Mouse (Mus musculus) urinary bladder, adult 2 months (tissue): ENCODE measurements at regions not wholly inside any gene's neighbourhood (a gene's known extent, or its start where the extent isn't known, plus 50 kb on each side); places are given as distances from the start of the nearest gene placed in this dataset.

Source experiments
- DNase-seq: peaks from one replicate; pipeline ENCODE4 v3.0.0; 2022; ENCODE audit warnings: low spot score

- DNase-seq = no peak
These were observed 183.4 kb downstream of the Ly86 start for GRCm38 (mm10) chr13:37528380-37528779.

GRCm38 (mm10) chr13:37528876-37529275 lies 183.9 kb downstream of the Ly86 start:
- no peak for DNase-seq

GRCm38 (mm10) chr13:37531512-37532183 lies 186.6 kb downstream of the Ly86 start:
- DNase-seq = no peak

- DNase-seq = no peak
These were observed 187.7 kb downstream of the Ly86 start for GRCm38 (mm10) chr13:37532596-37533170.

GRCm38 (mm10) chr13:37533851-37534250 lies 188.8 kb downstream of the Ly86 start:
- DNase-seq = no peak

DNA sequence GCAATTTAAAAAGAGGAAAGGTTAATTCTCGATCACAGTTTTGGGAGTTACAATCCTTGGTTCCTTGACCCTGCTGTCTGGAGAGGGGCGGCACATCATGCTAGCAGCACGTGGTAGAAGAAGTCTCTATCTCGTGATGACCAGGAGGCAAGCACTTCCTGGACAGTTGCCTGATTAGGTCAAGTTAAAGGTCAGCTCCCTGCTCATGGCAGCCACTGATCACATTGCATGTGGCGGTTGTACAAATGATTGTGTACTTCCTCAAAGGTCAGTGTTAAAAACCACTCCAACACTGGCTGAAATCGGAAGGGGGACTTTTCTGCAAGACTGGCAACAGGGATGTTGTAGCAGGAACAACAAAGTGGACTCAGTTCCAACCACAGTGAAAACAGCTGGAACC lies 192.3 kb downstream of the Ly86 start:
- no peak for DNase-seq

GRCm38 (mm10) chr13:37537793-37538192 lies 192.8 kb downstream of the Ly86 start:
- DNase-seq = no peak

GRCm38 (mm10) chr13:37540980-37541531 lies 196.0 kb downstream of the Ly86 start:
- no peak for DNase-seq

- no peak for DNase-seq
These were observed 196.7 kb downstream of the Ly86 start for GRCm38 (mm10) chr13:37541674-37542073.

- DNase-seq = no peak
These were observed 197.8 kb downstream of the Ly86 start for GRCm38 (mm10) chr13:37542744-37543196.

DNA sequence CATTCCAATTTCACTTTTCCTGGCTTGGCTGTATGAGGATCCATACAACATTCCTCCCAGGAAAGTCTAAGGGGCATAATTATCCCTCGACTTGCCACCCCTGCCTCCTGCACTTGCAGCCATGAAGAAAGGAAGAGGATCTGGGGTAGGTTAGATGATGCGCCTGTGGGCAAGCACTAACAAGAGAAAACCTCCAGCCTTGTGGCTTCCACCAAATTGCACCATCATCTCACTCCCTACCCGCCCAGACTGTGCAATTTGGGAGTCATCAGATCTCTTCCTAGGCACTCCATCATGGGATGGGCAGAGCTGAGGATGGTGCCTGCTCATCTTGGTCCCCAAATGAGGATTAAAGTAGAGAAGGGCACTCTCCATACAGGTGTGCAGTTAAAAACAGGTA lies 198.8 kb downstream of the Ly86 start:
- DNase-seq = no peak

GRCm38 (mm10) chr13:37544696-37545095 lies 199.7 kb downstream of the Ly86 start:
- no peak for DNase-seq

- no peak for DNase-seq
These were observed 201.5 kb downstream of the Ly86 start for GRCm38 (mm10) chr13:37546556-37546955.

DNA sequence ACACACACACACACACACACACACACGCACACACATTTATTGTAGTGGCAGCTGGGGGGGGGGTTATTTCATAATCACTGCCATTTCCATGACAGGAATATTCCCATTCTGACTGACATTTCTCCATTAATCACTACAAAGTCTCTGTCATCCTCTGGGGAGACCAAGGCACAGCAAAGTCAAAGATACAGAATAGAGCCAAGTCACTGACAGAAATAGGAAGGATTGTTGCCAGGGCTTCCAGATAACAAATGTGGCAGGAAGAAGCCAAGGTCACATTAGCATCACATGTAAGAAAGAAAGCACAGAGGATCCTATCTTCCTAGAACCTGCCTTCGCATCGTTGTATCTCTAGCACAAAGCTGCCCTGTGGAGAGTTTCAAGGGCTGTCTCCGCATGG lies 205.6 kb downstream of the Ly86 start:
- DNase-seq = no peak

DNA sequence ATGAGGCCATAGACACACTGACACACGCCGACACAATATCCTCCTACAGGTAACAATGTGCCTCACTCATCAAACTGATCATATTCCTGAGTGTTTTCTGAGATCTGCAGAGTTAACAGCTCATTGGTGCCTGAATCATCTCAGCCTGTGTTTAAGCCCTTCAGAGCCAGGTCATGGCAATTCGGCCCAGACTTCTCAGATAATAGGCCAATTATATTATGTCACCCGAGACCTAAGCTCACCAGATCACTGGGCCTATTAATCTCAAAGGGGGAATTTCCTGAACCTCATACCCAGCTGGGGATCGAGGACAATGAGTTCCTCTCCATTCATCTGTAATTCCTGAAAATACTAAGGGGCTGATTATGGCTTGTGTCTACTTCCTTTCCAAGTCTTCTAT lies 208.4 kb downstream of the Ly86 start:
- DNase-seq = no peak

DNA sequence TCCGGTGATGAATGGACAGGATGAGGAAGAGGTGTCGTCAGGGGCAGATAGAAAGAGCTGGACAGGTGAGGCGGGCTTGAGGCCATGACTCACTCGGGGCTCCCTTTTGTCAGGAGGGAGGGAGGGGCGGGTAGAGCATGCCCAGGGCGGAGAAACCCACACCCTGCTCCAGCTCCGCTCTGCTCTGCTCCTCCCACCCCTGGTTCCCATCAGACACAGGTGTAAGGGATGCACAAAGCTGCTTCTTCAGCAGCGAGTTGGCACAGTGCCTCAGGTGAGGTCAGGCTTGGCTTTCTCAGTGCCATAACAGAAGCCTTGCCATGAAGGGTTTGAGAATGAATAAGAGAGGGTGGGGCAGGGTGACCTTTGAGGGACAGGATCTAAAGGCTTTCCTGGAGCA lies 212.2 kb downstream of the Ly86 start:
- no peak for DNase-seq

DNA sequence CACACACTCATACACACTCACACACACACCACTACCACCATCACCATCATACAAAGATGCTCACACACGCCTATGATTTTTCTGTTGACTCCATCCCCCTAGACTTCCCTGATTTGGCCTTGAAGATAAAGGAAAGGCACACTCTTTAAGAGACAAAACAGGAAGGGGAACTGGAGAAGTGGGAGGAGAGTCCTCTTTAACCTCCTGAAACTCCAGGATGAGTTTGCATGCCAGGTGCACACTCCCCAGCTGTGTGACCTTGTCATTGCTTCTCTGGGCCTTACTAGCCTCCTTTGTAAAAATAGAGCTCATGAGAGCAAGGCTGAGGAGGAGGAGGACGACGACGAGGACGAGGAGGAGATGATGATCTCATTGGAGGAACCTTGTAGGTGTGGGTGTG lies 212.8 kb downstream of the Ly86 start:
- no peak for DNase-seq

- DNase-seq = no peak
These were observed 214.0 kb downstream of the Ly86 start for GRCm38 (mm10) chr13:37559056-37559455.

DNA sequence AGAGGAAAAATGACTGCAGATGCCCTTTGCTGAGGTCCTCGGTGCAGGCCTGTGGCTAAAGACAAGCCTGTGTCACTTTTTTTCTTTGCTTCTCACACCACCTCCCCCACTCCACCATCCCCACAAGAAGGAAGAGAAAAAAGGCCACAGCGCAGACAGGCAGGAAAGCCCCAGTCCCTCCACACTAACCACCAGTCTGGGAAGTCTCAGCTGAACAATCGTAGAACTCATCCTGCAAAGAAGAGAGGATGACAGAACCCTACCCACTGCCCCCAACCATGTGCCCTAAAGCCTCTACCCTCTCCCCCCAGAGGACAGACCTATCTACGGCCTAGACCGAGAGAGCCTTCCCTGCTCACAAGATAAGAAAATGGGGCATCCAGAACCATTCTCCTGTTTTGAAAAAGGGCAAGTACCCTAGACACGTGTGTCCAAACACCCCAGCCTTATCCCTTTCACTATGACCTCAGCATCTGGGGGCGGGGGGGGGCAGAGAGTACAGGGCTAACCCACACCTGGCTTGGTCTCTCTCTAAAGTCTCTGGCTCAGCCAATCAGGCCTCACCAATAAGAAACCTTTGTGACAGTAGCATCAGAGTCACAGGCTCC lies 214.8 kb downstream of the Ly86 start:
- DNase-seq = no peak

DNA sequence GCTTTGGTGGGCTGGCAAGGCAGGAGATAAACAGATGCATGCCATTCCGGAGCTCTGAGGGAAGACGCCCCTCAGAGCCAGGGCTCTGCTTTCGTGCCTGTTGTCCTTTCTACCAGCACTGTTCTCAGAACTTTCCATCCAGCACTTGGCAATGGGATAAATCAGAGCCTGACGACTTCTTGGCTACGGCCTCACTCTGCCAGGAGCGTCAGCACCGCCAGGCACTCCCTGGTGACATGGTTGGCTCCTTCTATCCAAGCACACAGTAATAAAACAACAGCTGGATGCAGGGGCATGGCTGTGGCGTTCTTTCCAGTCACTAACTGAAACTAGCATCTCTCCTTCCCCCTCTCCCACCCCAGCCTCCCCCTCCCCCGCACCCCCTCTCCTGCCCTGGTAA lies 215.4 kb downstream of the Ly86 start:
- no peak for DNase-seq

- no peak for DNase-seq
These were observed 215.8 kb downstream of the Ly86 start for GRCm38 (mm10) chr13:37560800-37561199.

- no peak for DNase-seq
These were observed 216.4 kb downstream of the Ly86 start for GRCm38 (mm10) chr13:37561437-37561836.

DNA sequence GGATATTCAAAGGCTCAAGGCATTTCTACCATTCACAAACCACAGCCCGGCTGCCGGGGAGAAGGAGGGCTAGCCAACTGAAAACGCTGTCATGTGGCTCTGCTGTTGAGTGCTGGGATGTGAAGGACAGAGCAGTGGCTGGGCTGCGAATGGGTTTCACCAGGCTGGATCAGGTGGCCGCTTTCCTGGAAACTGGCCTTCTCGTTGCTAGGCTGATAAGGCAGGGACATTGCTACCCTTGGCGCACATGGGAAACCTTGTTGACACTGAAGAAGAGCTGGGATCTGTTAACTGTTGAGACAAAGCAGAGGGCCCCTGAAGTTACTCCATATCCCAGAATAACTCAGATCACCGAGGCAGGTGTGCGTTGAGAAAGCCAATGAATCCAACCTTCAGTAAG lies 216.1 kb upstream of the Rreb1 start:
- DNase-seq = no peak
